Mouse (Mus musculus) limb, embryonic 13.5 days (tissue): ENCODE measurements at regions not wholly inside any gene's neighbourhood (a gene's known extent, or its start where the extent isn't known, plus 50 kb on each side); places are given as distances from the start of the nearest gene placed in this dataset.

Experiments
- ATAC-seq: fragments of 200-750 bp; cut with Nextera tagmentation; 2 replicates; pipeline ENCODE4 v1.8.0; 2017; ENCODE audit warnings: low read depth, moderate number of reproducible peaks, moderate TSS enrichment; ENCODE audit not compliant: low FRiP score
- H3K27ac ChIP-seq: fragments of 300-500 bp; sonication (generic); 2 replicates; pipeline ENCODE4 v1.5.1; 2015; ENCODE audit warnings: inconsistent platforms, mild to moderate bottlenecking, moderate library complexity
- H3K27me3 ChIP-seq: fragments of 300-500 bp; sonication (generic); 2 replicates; pipeline ENCODE4 v1.6.1; 2015; ENCODE audit warnings: mild to moderate bottlenecking, inconsistent platforms
- H3K36me3 ChIP-seq: fragments of 300-500 bp; sonication (generic); 2 replicates; pipeline ENCODE4 v1.6.1; 2015; ENCODE audit warnings: inconsistent platforms, mild to moderate bottlenecking, moderate library complexity
- H3K4me1 ChIP-seq: fragments of 300-500 bp; sonication (generic); 2 replicates; pipeline ENCODE4 v1.6.1; 2015; ENCODE audit warnings: inconsistent platforms
- H3K4me2 ChIP-seq: fragments of 300-500 bp; sonication (generic); replicated peaks from 2 replicates; pipeline ENCODE4 v1.6.1; 2015; ENCODE audit warnings: inconsistent platforms, mild to moderate bottlenecking, moderate library complexity
- H3K4me3 ChIP-seq: fragments of 300-500 bp; sonication (generic); 2 replicates; pipeline ENCODE4 v1.5.1; 2015; ENCODE audit warnings: moderate library complexity, mild to moderate bottlenecking, inconsistent platforms
- H3K9ac ChIP-seq: fragments of 300-500 bp; sonication (generic); 2 replicates; pipeline ENCODE4 v1.6.1; 2015; ENCODE audit warnings: mild to moderate bottlenecking, inconsistent platforms
- H3K9me3 ChIP-seq: fragments of 300-500 bp; sonication (generic); 2 replicates; pipeline ENCODE4 v1.6.1; 2016; ENCODE audit warnings: inconsistent platforms
- WGBS: fragments of 180-500 bp; shearing (Covaris S2); methylation state at CpG from one replicate; pipeline ENCODE4 v1.1.7; 2015; 5-methylcytosine and 5-hydroxymethylcytosine counted together

DNA sequence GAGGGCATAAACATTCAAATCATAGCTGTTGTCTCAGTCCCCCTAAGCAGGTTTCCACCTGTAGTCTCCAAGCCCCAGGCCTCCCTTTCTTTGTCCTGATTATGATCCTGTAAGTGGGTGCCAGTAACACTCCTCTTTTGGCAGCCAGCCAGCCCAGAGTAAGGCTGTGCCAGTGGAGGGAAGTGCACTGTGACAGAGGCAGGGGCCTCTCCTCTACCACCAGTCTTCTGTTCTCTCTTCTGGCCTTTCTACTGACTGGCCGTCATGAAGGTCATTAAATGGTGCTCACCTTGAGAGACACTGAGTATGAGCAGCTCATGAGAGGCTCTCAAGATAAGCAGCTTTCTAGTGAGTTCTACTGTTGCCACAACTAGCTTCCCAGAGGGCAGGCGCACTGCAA, 63.5 kb upstream of the Met start:
- H3K4me2 ChIP-seq, result no peak overlapping the region
- no peaks in the 10 kb centered on the region for H3K27me3 ChIP-seq
- H3K9me3 ChIP-seq, result no peaks in the 10 kb centered on the region
- no peak overlapping the region for H3K9ac ChIP-seq
- H3K36me3 ChIP-seq, result no peaks in the 10 kb centered on the region
- 77% methylated on average over 2 of the region's 2 CpGs for WGBS
- ATAC-seq, result 0 out of 2 replicates have a peak, but pooled peaks have one; percentile 40
- no peaks in the 10 kb centered on the region for H3K4me1 ChIP-seq
- no peak overlapping the region for H3K4me3 ChIP-seq
- no peak overlapping the region for H3K27ac ChIP-seq

DNA sequence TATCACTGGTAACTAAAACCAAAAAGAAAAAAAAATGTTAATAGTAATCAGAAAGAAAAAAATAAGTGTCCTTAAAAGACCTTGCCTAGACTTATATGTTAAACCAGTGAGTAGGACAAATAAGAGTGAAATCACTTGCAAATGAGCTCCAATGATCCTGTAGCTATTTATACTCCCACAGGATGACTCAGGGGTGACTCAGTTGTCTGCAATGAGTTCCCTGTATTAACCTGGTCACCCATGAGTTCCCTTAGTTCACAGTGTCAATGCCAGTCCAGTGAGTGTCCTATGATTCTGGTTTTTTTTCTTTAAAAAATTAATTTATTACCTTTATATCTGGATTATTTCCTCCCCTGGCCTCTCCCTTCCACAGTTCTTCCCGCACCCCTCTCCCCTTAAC, 55.5 kb upstream of the Met start:
- ATAC-seq, result no peak
- no peaks in the 10 kb centered on the region for H3K4me1 ChIP-seq
- no peak overlapping the region for H3K4me2 ChIP-seq
- H3K9ac ChIP-seq, result no peak overlapping the region
- H3K27me3 ChIP-seq, result no peaks in the 10 kb centered on the region
- WGBS, result 84% methylated on average over 1 of the region's 1 CpGs
- H3K36me3 ChIP-seq, result no peaks in the 10 kb centered on the region
- no peaks in the 10 kb centered on the region for H3K9me3 ChIP-seq
- no peak overlapping the region for H3K27ac ChIP-seq
- no peak overlapping the region for H3K4me3 ChIP-seq

DNA sequence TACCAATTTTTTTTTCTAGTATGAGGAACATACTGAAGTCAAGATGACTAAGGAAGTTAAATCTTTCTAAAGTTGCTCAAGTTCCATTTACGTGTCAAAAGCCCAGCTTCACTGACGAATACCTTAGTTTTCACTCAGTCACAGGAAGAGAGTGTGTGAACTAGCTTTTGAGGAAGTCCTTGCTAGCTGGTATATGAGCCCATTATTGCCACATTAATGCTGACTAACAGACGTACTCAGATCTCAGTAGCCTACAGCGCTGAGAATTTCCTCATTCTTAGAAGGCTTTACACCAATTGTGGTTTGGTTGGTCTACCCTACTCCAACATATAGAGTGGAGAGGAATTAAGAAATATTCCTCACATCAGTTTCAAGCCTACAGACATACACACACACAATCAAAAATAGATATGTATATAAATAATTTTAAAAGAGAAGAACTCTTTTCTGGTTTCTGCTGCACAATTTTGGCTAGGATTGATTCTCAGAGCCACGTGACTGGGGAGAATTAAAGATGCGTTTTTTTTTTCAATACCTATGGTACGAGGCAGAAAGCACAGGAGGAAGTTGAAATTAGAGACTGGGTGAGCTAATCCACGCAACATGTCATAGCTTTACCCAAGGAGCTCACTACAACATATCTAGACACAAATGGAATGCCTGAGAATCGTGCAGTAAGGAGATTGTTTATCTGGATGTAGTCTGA, 53.7 kb upstream of the Met start:
- no peak overlapping the region for H3K4me2 ChIP-seq
- no peak overlapping the region for H3K27ac ChIP-seq
- no peak for ATAC-seq
- H3K36me3 ChIP-seq, result no peaks in the 10 kb centered on the region
- H3K4me3 ChIP-seq, result no peak overlapping the region
- 69% methylated on average over 9 of the region's 9 CpGs for WGBS
- H3K9me3 ChIP-seq, result no peaks in the 10 kb centered on the region
- H3K4me1 ChIP-seq, result no peaks in the 10 kb centered on the region
- H3K27me3 ChIP-seq, result no peaks in the 10 kb centered on the region
- H3K9ac ChIP-seq, result no peak overlapping the region

DNA sequence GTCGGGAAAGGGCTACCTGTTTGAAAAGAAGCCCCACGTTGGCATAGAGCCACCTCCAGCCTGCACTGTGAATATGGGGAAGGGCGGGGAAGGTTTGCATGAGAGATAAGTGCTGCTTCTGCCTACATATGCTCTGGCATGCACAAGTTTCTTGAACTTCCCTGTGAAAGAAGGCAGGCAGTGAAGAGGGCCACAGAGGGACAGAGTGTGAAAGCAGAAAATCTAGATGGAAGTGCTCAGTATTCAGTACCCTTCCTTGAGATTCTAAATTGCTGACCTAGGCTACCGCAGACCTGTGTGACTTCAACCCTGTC, 53.2 kb upstream of the Met start:
- H3K9ac ChIP-seq, result no peak overlapping the region
- no peaks in the 10 kb centered on the region for H3K9me3 ChIP-seq
- no peak overlapping the region for H3K4me3 ChIP-seq
- no peaks in the 10 kb centered on the region for H3K36me3 ChIP-seq
- no peaks in the 10 kb centered on the region for H3K27me3 ChIP-seq
- WGBS, result 77% methylated on average over 4 of the region's 4 CpGs
- no peak overlapping the region for H3K27ac ChIP-seq
- no peaks in the 10 kb centered on the region for H3K4me1 ChIP-seq
- no peak for ATAC-seq
- no peak overlapping the region for H3K4me2 ChIP-seq
